Mouse (Mus musculus) C3H10T1/2 (cell line): ENCODE results near the gene Ppil4. TPM values are rescaled to one million over a fixed set of nuclear protein-coding genes. Genes with fewer than 3 reads are reported as not detected.

ENCODE experiments used
- polyA plus RNA-seq, 2 experiments: library from polyadenylated mRNA; unstranded; fragments of >200 nt; fragmentation: generic; extraction: Trizol; gene quantifications; one replicate each; pipeline ENCODE4 v1.2.1; 2012; ENCODE audit warnings: missing spikeins in 2 of 2

Gene Ppil4
- 1 to 10 TPM in 1 of 2 experiments, under 1 TPM in 1; 0.62 to 4.7 TPM for polyA plus RNA-seq

DNA sequence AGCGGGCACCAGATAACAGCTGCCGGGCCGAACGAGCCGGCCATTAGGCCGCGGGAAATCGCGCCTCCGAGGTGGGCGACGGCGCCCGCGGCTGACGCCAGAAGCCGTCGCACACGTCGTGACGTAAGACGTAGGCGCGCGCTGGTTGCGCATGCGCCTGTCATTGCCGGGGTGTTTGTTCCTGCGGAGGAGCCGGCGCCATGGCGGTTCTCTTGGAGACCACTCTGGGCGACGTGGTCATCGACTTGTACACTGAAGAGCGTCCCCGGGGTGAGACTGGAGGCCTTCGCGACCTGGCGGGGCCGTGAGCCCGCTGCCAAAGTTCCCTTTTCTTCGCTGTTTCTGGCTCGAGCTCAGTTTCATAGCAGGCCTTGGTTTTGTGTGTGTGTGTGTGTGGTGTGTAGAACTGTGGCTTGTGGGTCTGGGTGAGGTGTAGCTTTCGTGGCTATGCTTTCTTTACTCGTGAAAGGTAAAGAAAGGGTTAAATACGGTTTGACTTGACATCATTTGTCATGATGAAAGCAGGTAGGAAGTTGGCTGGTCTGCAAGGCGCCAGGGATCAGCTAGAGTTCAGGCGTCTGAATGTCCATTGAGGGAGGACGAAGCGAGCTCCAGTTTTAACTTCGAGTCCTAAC is at the start of gene Ppil4, which contains the start of gene Ginm1:
TSS of gene Ppil4 (plus strand) at position 141 of the 635 bp plus-strand sequence.
TSS of gene Ginm1 (minus strand) at position 74 of the 635 bp plus-strand sequence.

DNA sequence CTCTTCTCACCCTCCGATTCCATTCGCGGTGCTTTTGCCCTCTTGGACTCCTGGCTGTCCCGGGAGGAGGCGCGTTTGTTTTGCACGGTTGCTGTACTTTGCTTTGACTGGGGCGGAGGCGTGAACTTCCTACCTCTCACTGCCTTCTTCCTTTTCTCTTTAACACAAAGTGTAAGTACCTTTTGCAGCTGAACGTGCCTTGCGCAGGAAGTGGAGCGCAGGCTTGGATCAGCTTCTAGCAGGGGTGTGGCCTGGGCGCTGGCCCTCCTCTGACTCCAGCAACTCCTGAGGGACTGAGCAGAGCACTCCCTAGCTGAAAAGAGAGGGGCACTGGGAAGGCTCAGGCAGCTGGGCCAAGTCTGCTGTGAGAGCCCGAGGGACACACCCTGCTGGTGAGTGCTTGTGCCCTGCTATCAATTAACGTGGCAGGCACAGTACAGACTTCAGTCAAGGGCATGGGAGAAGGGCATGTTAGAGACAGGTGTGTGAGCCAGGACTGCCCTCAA is 39.5 kb downstream of the Ppil4 start, which contains the start of gene Zc3h12d:
TSS of gene Zc3h12d (plus strand) at position 300 of the 506 bp plus-strand sequence.

Other genes with a start within 250 kb of the Ppil4 start
- gene Lrp11, start 203.1 kb upstream of the Ppil4 start, polyA plus RNA-seq = 1 to 10 TPM in 1 of 2 experiments, under 1 TPM in 1; 0.75 to 6.1 TPM
- 10 to 100 TPM in 1 of 2 experiments, 1 to 10 TPM in 1; 9.6 to 16.3 TPM for gene Nup43, start 125.4 kb upstream of the Ppil4 start, polyA plus RNA-seq
- 10 to 100 TPM; 22.8 to 60.3 TPM for gene Pcmt1, start 111.8 kb upstream of the Ppil4 start, polyA plus RNA-seq
- 1 to 10 TPM in 1 of 2 experiments, under 1 TPM in 1; 0.54 to 4.5 TPM for gene Lats1, start 111.7 kb upstream of the Ppil4 start, polyA plus RNA-seq
- gene Katna1, start 66.9 kb upstream of the Ppil4 start, polyA plus RNA-seq = 10 to 100 TPM in 1 of 2 experiments, 1 to 10 TPM in 1; 9.9 to 19.3 TPM
- 10 to 100 TPM in 1 of 2 experiments, 1 to 10 TPM in 1; 3.9 to 19.6 TPM for gene Ginm1, start 67 bp upstream of the Ppil4 start, polyA plus RNA-seq
- under 1 TPM; 0.01 to 0.13 TPM for gene Zc3h12d, start 39.6 kb downstream of the Ppil4 start, polyA plus RNA-seq
- gene Tab2, start 163.3 kb downstream of the Ppil4 start, polyA plus RNA-seq = 10 to 100 TPM in 1 of 2 experiments, 1 to 10 TPM in 1; 2.0 to 22.1 TPM